Mouse (Mus musculus) ES-Bruce4 (cell line): ENCODE measurements around the gene Rhbdd1.

Source experiments
- CTCF ChIP-seq: IDR thresholded peaks from one replicate; pipeline ENCODE4 v1.8.1; 2011; ENCODE audit warnings: low read depth, low read length
- POLR2A ChIP-seq: IDR thresholded peaks from one replicate; pipeline ENCODE4 v1.8.1; 2011; ENCODE audit warnings: low read length; ENCODE audit not compliant: insufficient read depth

- TF ChIP-seq CTCF: no peak
- TF ChIP-seq POLR2A: no peak
Measured at GRCm38 (mm10) chr1:82289116-82289989, 26.9 kb upstream of the Rhbdd1 start.
